Mouse (Mus musculus): ENCODE data around the gene Klhl20. TPM values are rescaled to one million over a fixed set of nuclear protein-coding genes. Genes with fewer than 3 reads are reported as not detected.

Gene Klhl20
- polyA plus RNA-seq, 1 experiment: 10.1 TPM

DNA sequence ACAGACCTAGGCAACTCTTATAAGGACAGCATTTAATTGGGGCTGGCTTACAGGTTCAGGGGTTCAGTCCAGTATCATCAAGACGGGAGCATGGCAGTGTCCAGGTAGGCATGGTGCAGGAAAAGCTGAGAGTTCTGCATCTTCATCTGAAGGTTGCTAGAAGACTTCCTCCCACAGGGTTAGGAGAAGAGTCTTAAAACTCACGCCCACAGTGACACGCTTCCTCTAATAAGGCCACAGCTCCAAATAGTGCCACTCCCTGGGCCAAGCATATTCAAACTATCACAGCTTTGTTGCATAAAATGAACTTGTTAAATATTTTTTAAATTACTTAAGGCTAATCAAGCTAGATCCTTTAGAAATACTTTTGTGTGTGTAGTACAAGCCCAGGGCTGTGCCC is 54.1 kb downstream of the Klhl20 start:
- TF ChIP-seq POLR2AphosphoS2 (IDR thresholded peaks at IDR 0.05; ENCODE audit: insufficient read length, low read depth) (no peak), TCF12 (IDR thresholded peaks at IDR 0.05; ENCODE audit: insufficient read depth, poor library complexity, severe bottlenecking) (no peak), REST (IDR thresholded peaks at IDR 0.05; ENCODE audit: insufficient read depth, insufficient read length) (no peak), MYOG (IDR thresholded peaks at IDR 0.05; ENCODE audit: control insufficient read depth in 1 of 3, insufficient read depth in 1 of 3, insufficient read length in 2 of 3, low read depth in 2 of 3) (no peak), SRF (IDR thresholded peaks at IDR 0.05; ENCODE audit: control insufficient read depth, insufficient read length, low read depth) (no peak), TCF3 (IDR thresholded peaks at IDR 0.05; ENCODE audit: insufficient read length, low read depth) (no peak), USF1 (IDR thresholded peaks at IDR 0.05; ENCODE audit: low read depth) (no peak), MAX (IDR thresholded peaks at IDR 0.05; ENCODE audit: low read depth) (no peak), E2F4 (IDR thresholded peaks at IDR 0.05; ENCODE audit: insufficient read depth) (no peak), MYOD1 (IDR thresholded peaks at IDR 0.05; ENCODE audit: control insufficient read depth in 1 of 3, insufficient read length in 2 of 3, low read depth in 2 of 3) (no peak), POLR2A (IDR thresholded peaks at IDR 0.05; ENCODE audit: insufficient read length, low read depth) (no peak), CEBPB (IDR thresholded peaks at IDR 0.05; ENCODE audit: insufficient read depth, poor library complexity, severe bottlenecking) (no peak)
- H3K4me2 ChIP-seq (ENCODE audit: low read depth): no peak overlapping the region
- peaks cover 24% of the 10 kb centered on the region for H3K79me2 ChIP-seq (ENCODE audit: control insufficient read depth, insufficient read depth)
- H3K36me3 ChIP-seq (ENCODE audit: control insufficient read depth, insufficient read depth): peaks cover 16% of the 10 kb centered on the region
- H3K27me3 ChIP-seq (ENCODE audit: control insufficient read depth, insufficient read depth, insufficient read length): no peaks in the 10 kb centered on the region
- H3ac ChIP-seq (ENCODE audit: control insufficient read depth, insufficient read length): no peak overlapping the region
- no peak overlapping the region for H3K4me3 ChIP-seq

DNA sequence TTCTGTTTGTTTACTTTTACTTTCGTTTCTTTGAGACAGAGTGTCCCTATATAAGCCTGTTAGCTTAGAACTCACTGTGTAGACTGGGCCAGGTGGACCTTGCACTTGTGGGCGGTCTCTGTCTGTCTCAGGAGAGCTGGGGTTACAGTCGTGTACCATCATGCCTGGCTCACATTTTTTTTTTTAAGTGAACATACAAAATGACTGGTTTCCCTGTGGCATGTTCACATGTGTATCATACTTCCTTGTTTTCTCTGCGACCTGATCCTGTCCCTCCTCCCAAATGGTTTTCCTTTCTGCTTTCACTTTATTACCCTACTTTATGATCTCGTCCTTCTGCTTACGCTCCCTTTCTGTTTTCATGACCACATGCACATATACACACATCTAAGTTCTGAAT is 55.1 kb downstream of the Klhl20 start:
- Histone ChIP-seq H3K36me3 (ENCODE audit: control insufficient read depth, insufficient read depth) (peaks cover 12% of the 10 kb centered on the region), H3K4me2 (ENCODE audit: low read depth) (no peak overlapping the region)

DNA sequence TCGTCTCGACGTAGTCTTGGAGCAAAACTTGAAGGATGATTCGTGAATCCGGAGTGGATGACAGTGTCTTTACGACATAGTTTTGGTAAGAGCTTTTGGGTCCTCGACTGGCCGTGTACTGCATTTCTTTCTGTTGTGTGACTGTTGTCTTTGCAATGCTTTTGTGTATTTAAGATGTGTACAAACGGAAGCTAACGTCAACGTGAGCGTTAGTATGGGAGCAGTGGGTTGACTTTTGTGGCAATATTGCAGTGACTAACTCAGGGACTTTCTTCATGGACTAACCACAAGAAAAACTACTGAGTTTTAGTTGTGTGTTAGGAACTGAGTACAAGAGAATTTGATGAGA is 60.1 kb downstream of the Klhl20 start:
- TF ChIP-seq TCF12 (IDR thresholded peaks at IDR 0.05; ENCODE audit: insufficient read depth, poor library complexity, severe bottlenecking): no peak
- TF ChIP-seq TCF3 (IDR thresholded peaks at IDR 0.05; ENCODE audit: insufficient read length, low read depth): no peak
- TF ChIP-seq POLR2A (IDR thresholded peaks at IDR 0.05; ENCODE audit: insufficient read length, low read depth): no peak
- no peak for TF ChIP-seq REST (IDR thresholded peaks at IDR 0.05; ENCODE audit: insufficient read depth, insufficient read length)
- no peak for TF ChIP-seq MYOD1 (IDR thresholded peaks at IDR 0.05; ENCODE audit: control insufficient read depth in 1 of 3, insufficient read length in 2 of 3, low read depth in 2 of 3)
- no peak for TF ChIP-seq CEBPB (IDR thresholded peaks at IDR 0.05; ENCODE audit: insufficient read depth, poor library complexity, severe bottlenecking)
- no peak for TF ChIP-seq USF1 (IDR thresholded peaks at IDR 0.05; ENCODE audit: low read depth)
- no peak for TF ChIP-seq E2F4 (IDR thresholded peaks at IDR 0.05; ENCODE audit: insufficient read depth)
- no peak for TF ChIP-seq MYOG (IDR thresholded peaks at IDR 0.05; ENCODE audit: control insufficient read depth in 1 of 3, insufficient read depth in 1 of 3, insufficient read length in 2 of 3, low read depth in 2 of 3)
- no peak for TF ChIP-seq POLR2AphosphoS2 (IDR thresholded peaks at IDR 0.05; ENCODE audit: insufficient read length, low read depth)
- TF ChIP-seq MAX (IDR thresholded peaks at IDR 0.05; ENCODE audit: low read depth): no peak
- TF ChIP-seq SRF (IDR thresholded peaks at IDR 0.05; ENCODE audit: control insufficient read depth, insufficient read length, low read depth): no peak
- no peaks in the 10 kb centered on the region for H3K27me3 ChIP-seq (ENCODE audit: control insufficient read depth, insufficient read depth, insufficient read length)
- H3ac ChIP-seq (ENCODE audit: control insufficient read depth, insufficient read length): no peak overlapping the region
- H3K79me2 ChIP-seq (ENCODE audit: control insufficient read depth, insufficient read depth): peaks cover 39% of the 10 kb centered on the region
- peak overlapping the region; percentile 74 for H3K4me3 ChIP-seq
- no peaks in the 10 kb centered on the region for H3K36me3 ChIP-seq (ENCODE audit: control insufficient read depth, insufficient read depth)
- peak overlapping the region; percentile 71 for H3K4me2 ChIP-seq (ENCODE audit: low read depth)

More for the DNA sequence above, 55.1 kb downstream of the Klhl20 start:
- TF ChIP-seq USF1 (IDR thresholded peaks at IDR 0.05; ENCODE audit: low read depth) (no peak), MYOG (IDR thresholded peaks at IDR 0.05; ENCODE audit: control insufficient read depth in 1 of 3, insufficient read depth in 1 of 3, insufficient read length in 2 of 3, low read depth in 2 of 3) (no peak), MAX (IDR thresholded peaks at IDR 0.05; ENCODE audit: low read depth) (no peak), POLR2AphosphoS2 (IDR thresholded peaks at IDR 0.05; ENCODE audit: insufficient read length, low read depth) (no peak), E2F4 (IDR thresholded peaks at IDR 0.05; ENCODE audit: insufficient read depth) (no peak), CEBPB (IDR thresholded peaks at IDR 0.05; ENCODE audit: insufficient read depth, poor library complexity, severe bottlenecking) (no peak), TCF12 (IDR thresholded peaks at IDR 0.05; ENCODE audit: insufficient read depth, poor library complexity, severe bottlenecking) (no peak), POLR2A (IDR thresholded peaks at IDR 0.05; ENCODE audit: insufficient read length, low read depth) (no peak), REST (IDR thresholded peaks at IDR 0.05; ENCODE audit: insufficient read depth, insufficient read length) (no peak), SRF (IDR thresholded peaks at IDR 0.05; ENCODE audit: control insufficient read depth, insufficient read length, low read depth) (no peak)
- Histone ChIP-seq H3K27me3 (ENCODE audit: control insufficient read depth, insufficient read depth, insufficient read length) (no peaks in the 10 kb centered on the region), H3ac (ENCODE audit: control insufficient read depth, insufficient read length) (no peak overlapping the region), H3K79me2 (ENCODE audit: control insufficient read depth, insufficient read depth) (peaks cover 34% of the 10 kb centered on the region), H3K4me3 (no peak overlapping the region)

DNA sequence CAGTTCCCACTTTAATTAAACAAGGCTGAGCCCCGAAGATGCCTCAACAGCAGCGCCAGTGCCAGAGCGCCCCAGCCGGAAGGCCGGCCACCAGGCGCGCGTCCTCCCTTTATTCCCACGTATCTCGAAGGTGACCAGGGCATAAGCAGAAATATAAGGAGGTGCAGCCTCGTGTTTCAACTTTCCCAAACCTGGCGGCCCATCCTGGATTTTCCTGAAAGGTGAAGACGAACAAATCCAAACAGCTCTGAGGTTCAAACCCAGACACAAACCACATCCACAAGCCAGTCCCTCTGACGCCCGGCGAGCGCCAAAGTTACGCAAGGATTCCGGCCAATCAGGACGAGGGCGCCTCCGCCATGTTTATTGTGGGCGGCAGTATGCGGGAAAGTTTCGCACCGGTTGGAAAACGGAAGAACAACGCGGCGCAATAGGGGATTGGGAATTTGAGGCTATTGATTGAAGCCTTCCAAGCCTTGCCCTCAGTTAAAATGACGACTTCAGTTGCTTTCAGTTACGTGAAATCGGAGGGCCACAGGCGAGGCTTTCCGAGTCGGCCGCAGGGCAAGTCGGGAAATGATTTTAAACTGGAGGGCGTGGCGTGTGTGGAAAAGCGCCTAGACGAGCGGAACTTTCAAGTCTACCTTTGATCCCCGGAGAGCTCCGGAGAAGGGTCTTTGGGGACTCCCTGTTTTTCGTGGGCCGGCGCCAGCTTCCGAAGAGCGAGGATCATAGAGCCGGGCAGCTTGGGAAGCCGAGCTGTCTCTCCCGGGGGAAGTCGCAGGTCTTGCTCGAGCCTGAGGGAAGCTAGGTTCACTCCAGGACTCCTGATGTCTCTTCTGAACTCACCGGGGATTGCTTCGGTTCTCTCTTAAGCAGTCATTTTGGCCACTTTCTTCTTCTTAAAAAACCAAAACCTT is 60.7 kb downstream of the Klhl20 start, which contains the start of the genes Dars2 and Cenpl:
TSS of gene Dars2 (minus strand) at position 307 of the 920 bp plus-strand sequence.
TSS of gene Cenpl (plus strand) at position 362 of the 920 bp plus-strand sequence.
- Histone ChIP-seq H3K4me2 (ENCODE audit: low read depth) (peak within 1 kb of the TSS; percentile 99), H3K36me3 (ENCODE audit: control insufficient read depth, insufficient read depth) (no peaks in the 10 kb centered on the region), H3ac (ENCODE audit: control insufficient read depth, insufficient read length) (peak within 1 kb of the TSS; percentile 12), H3K4me3 (peak within 1 kb of the TSS; percentile 74), H3K79me2 (ENCODE audit: control insufficient read depth, insufficient read depth) (peaks cover 39% of the 10 kb centered on the region), H3K27me3 (ENCODE audit: control insufficient read depth, insufficient read depth, insufficient read length) (no peaks in the 10 kb centered on the region)
- TF ChIP-seq E2F4 (IDR thresholded peaks at IDR 0.05; ENCODE audit: insufficient read depth) (peak; percentile 82), MAX (IDR thresholded peaks at IDR 0.05; ENCODE audit: low read depth) (no peak), POLR2AphosphoS2 (IDR thresholded peaks at IDR 0.05; ENCODE audit: insufficient read length, low read depth) (peak; percentile 44), MYOG (IDR thresholded peaks at IDR 0.05; ENCODE audit: control insufficient read depth in 1 of 3, insufficient read depth in 1 of 3, insufficient read length in 2 of 3, low read depth in 2 of 3) (no peak), REST (IDR thresholded peaks at IDR 0.05; ENCODE audit: insufficient read depth, insufficient read length) (no peak), MYOD1 (IDR thresholded peaks at IDR 0.05; ENCODE audit: control insufficient read depth in 1 of 3, insufficient read length in 2 of 3, low read depth in 2 of 3) (no peak), SRF (IDR thresholded peaks at IDR 0.05; ENCODE audit: control insufficient read depth, insufficient read length, low read depth) (peak; percentile 72), CEBPB (IDR thresholded peaks at IDR 0.05; ENCODE audit: insufficient read depth, poor library complexity, severe bottlenecking) (peak; percentile 81), USF1 (IDR thresholded peaks at IDR 0.05; ENCODE audit: low read depth) (no peak), POLR2A (IDR thresholded peaks at IDR 0.05; ENCODE audit: insufficient read length, low read depth) (peak; percentile 36), TCF3 (IDR thresholded peaks at IDR 0.05; ENCODE audit: insufficient read length, low read depth) (no peak), TCF12 (IDR thresholded peaks at IDR 0.05; ENCODE audit: insufficient read depth, poor library complexity, severe bottlenecking) (no peak)
